Mouse (Mus musculus) MEL (cell line): ENCODE results near the gene Btbd6. TPM values are rescaled to one million over a fixed set of nuclear protein-coding genes. Genes with fewer than 3 reads are reported as not detected.

Source experiments
- DNase-seq: peaks from one replicate; pipeline ENCODE4 v3.0.0; 2011; ENCODE audit warnings: low read depth, low spot score
- H3K27ac ChIP-seq: 2 replicates; pipeline ENCODE4 v1.5.1; 2012; ENCODE audit warnings: low read depth, mild to moderate bottlenecking, control low read depth, low read length, moderate library complexity; ENCODE audit not compliant: control insufficient read depth
- H3K27me3 ChIP-seq, 2 experiments: fragments of 150-350 bp in 1 of 2; sonication (generic) in 1 of 2; 2 replicates each; pipeline ENCODE4 v1.6.1; 2012; ENCODE audit warnings: low read length in 2 of 2, mild to moderate bottlenecking in 2 of 2, improper control_type of control experiment in 1 of 2, moderate library complexity in 1 of 2; ENCODE audit not compliant: insufficient read depth in 2 of 2, control insufficient read depth in 1 of 2
- H3K36me3 ChIP-seq, 2 experiments: 2 replicates each; pipeline ENCODE4 v1.6.1; 2012 to 2014; ENCODE audit warnings: low read length in 2 of 2, improper control_type of control experiment in 1 of 2, inconsistent platforms in 1 of 2, mild to moderate bottlenecking in 1 of 2; ENCODE audit not compliant: insufficient read depth in 2 of 2, control insufficient read depth in 1 of 2
- H3K4me1 ChIP-seq, 2 experiments: fragments of 150-350 bp in 1 of 2; sonication (generic) in 1 of 2; 2 replicates each; pipeline ENCODE4 v1.6.1; 2012; ENCODE audit warnings: low read length in 2 of 2, improper control_type of control experiment in 1 of 2, mild to moderate bottlenecking in 1 of 2; ENCODE audit not compliant: insufficient read depth in 2 of 2, control insufficient read depth in 1 of 2
- H3K4me3 ChIP-seq, 2 experiments: fragments of 150-350 bp in 1 of 2; sonication (generic) in 1 of 2; 2 replicates each; pipeline ENCODE4 v1.5.1; 2012; ENCODE audit warnings: low read depth in 2 of 2, low read length in 2 of 2, mild to moderate bottlenecking in 2 of 2, moderate library complexity in 2 of 2, control low read depth in 1 of 2, improper control_type of control experiment in 1 of 2; ENCODE audit not compliant: control insufficient read depth in 1 of 2, insufficient read depth in 1 of 2
- H3K79me2 ChIP-seq: 2 replicates; pipeline ENCODE4 v1.6.1; 2012; ENCODE audit warnings: mild to moderate bottlenecking, low read length, moderate library complexity; ENCODE audit not compliant: control insufficient read depth, poor library complexity, insufficient read depth
- H3K9ac ChIP-seq: 2 replicates; pipeline ENCODE4 v1.6.1; 2012; ENCODE audit warnings: low read depth, mild to moderate bottlenecking, control low read depth, low read length, moderate library complexity; ENCODE audit not compliant: control insufficient read depth, poor library complexity, severe bottlenecking
- H3K9me3 ChIP-seq: fragments of 150-350 bp; sonication (generic); replicated peaks from 2 replicates; pipeline ENCODE4 v1.6.1; 2012; ENCODE audit warnings: mild to moderate bottlenecking, low read length, improper control_type of control experiment, moderate library complexity; ENCODE audit not compliant: insufficient read depth
- CHD2 ChIP-seq: IDR thresholded peaks from 2 replicates; pipeline ENCODE4 v1.6.1; 2011; ENCODE audit warnings: low read length, improper control_type of control experiment
- E2F4 ChIP-seq: IDR thresholded peaks from 2 replicates; pipeline ENCODE4 v1.6.1; 2011; ENCODE audit warnings: low read depth, low read length, improper control_type of control experiment, borderline replicate concordance
- ELF1 ChIP-seq: IDR thresholded peaks from 2 replicates; pipeline ENCODE4 v1.6.1; 2014; ENCODE audit warnings: low read depth, mild to moderate bottlenecking, inconsistent platforms, low read length, improper control_type of control experiment, moderate library complexity
- ETS1 ChIP-seq: IDR thresholded peaks from 2 replicates; pipeline ENCODE4 v1.6.1; 2012; ENCODE audit warnings: low read depth, mild to moderate bottlenecking, inconsistent platforms, low read length, improper control_type of control experiment, moderate library complexity
- HCFC1 ChIP-seq: IDR thresholded peaks from 2 replicates; pipeline ENCODE4 v1.6.1; 2012; ENCODE audit warnings: low read depth, mild to moderate bottlenecking, inconsistent platforms, low read length, improper control_type of control experiment, moderate library complexity
- KAT2A ChIP-seq: conservative IDR thresholded peaks from 2 replicates; pipeline ENCODE4 v1.6.1; 2012; ENCODE audit warnings: low read depth, low read length, improper control_type of control experiment, inconsistent platforms
- MAFK ChIP-seq: IDR thresholded peaks from 2 replicates; pipeline ENCODE4 v1.6.1; 2011; ENCODE audit warnings: low read depth, mild to moderate bottlenecking, low read length, improper control_type of control experiment, borderline replicate concordance
- MAX ChIP-seq: IDR thresholded peaks from 2 replicates; pipeline ENCODE4 v1.6.1; 2011; ENCODE audit warnings: low read length, improper control_type of control experiment
- MAZ ChIP-seq: IDR thresholded peaks from 2 replicates; pipeline ENCODE4 v1.6.1; 2012; ENCODE audit warnings: low read depth, mild to moderate bottlenecking, inconsistent platforms, low read length, improper control_type of control experiment
- MEF2A ChIP-seq: IDR thresholded peaks from 2 replicates; pipeline ENCODE4 v1.6.1; 2014; ENCODE audit warnings: low read depth, mild to moderate bottlenecking, inconsistent platforms, low read length, improper control_type of control experiment; ENCODE audit not compliant: poor library complexity, insufficient replicate concordance, severe bottlenecking; ENCODE audit errors: extremely low read depth
- MXI1 ChIP-seq: IDR thresholded peaks from 2 replicates; pipeline ENCODE4 v1.6.1; 2011; ENCODE audit warnings: mild to moderate bottlenecking, low read depth, low read length, improper control_type of control experiment
- MYB ChIP-seq: IDR thresholded peaks from 2 replicates; pipeline ENCODE4 v1.6.1; 2011; ENCODE audit warnings: mild to moderate bottlenecking, low read depth, low read length, improper control_type of control experiment
- NELFE ChIP-seq: IDR thresholded peaks from 2 replicates; pipeline ENCODE4 v1.6.1; 2011; ENCODE audit warnings: low read depth, low read length, improper control_type of control experiment
- NRF1 ChIP-seq: IDR thresholded peaks from 2 replicates; pipeline ENCODE4 v1.6.1; 2014; ENCODE audit warnings: low read depth, mild to moderate bottlenecking, inconsistent platforms, low read length, improper control_type of control experiment, moderate library complexity; ENCODE audit not compliant: poor library complexity, insufficient read depth, severe bottlenecking
- POLR2AphosphoS2 ChIP-seq: IDR thresholded peaks from 2 replicates; pipeline ENCODE4 v1.6.1; 2011; ENCODE audit warnings: low read length, improper control_type of control experiment
- POLR2AphosphoS5 ChIP-seq: IDR thresholded peaks from 2 replicates; pipeline ENCODE4 v1.6.1; 2012; ENCODE audit warnings: low read depth, borderline replicate concordance, mild to moderate bottlenecking, inconsistent platforms, low read length, moderate library complexity, mixed read lengths
- RCOR1 ChIP-seq: IDR thresholded peaks from 2 replicates; pipeline ENCODE4 v1.6.1; 2012; ENCODE audit warnings: low read depth, mild to moderate bottlenecking, inconsistent platforms, low read length, improper control_type of control experiment
- SIN3A ChIP-seq: IDR thresholded peaks from 2 replicates; pipeline ENCODE4 v1.6.1; 2012; ENCODE audit warnings: low read length, improper control_type of control experiment, inconsistent platforms
- SMC3 ChIP-seq: IDR thresholded peaks from 2 replicates; pipeline ENCODE4 v1.6.1; 2011; ENCODE audit warnings: low read depth, low read length, improper control_type of control experiment
- TAL1 ChIP-seq: IDR thresholded peaks from 2 replicates; pipeline ENCODE4 v1.6.1; 2012; ENCODE audit warnings: mild to moderate bottlenecking, inconsistent platforms, low read length, moderate library complexity, mixed read lengths
- TCF12 ChIP-seq: IDR thresholded peaks from 2 replicates; pipeline ENCODE4 v1.6.1; 2014; ENCODE audit warnings: low read depth, mild to moderate bottlenecking, inconsistent platforms, low read length, improper control_type of control experiment, moderate library complexity
- UBTF ChIP-seq: IDR thresholded peaks from 2 replicates; pipeline ENCODE4 v1.6.1; 2012; ENCODE audit warnings: low read depth, mild to moderate bottlenecking, inconsistent platforms, low read length, improper control_type of control experiment, moderate library complexity, borderline replicate concordance; ENCODE audit not compliant: insufficient read depth
- ZKSCAN1 ChIP-seq: IDR thresholded peaks from 2 replicates; pipeline ENCODE4 v1.6.1; 2012; ENCODE audit warnings: low read depth, mild to moderate bottlenecking, inconsistent platforms, low read length, improper control_type of control experiment, moderate library complexity
- ZMIZ1 ChIP-seq: IDR thresholded peaks from 2 replicates; pipeline ENCODE4 v1.6.1; 2012; ENCODE audit warnings: low read depth, mild to moderate bottlenecking, inconsistent platforms, low read length, improper control_type of control experiment, moderate library complexity
- polyA plus RNA-seq, 2 experiments: library from polyadenylated mRNA; stranded (reverse) in 1 of 2; unstranded in 1 of 2; fragments of >175 nt in 1 of 2; fragments of >200 nt in 1 of 2; gene quantifications; 2 replicates each; pipeline versions ENCODE4 v1.2.1 to v1.2.4; 2012; ENCODE audit warnings: low replicate concordance in 2 of 2, low read depth in 1 of 2; ENCODE audit not compliant: insufficient read length in 2 of 2, insufficient read depth in 1 of 2, missing spikeins in 1 of 2
- total RNA-seq: library from RNA; depleted of rRNA; stranded (reverse); fragments of 300-350 nt; gene quantifications from 2 replicates; pipeline ENCODE4 v1.2.3, GENCODE M21; 2012

The Btbd6 gene
- total and polyA plus RNA-seq, 3 experiments = 1.8 to 3.0 TPM; not detected in 1

DNA sequence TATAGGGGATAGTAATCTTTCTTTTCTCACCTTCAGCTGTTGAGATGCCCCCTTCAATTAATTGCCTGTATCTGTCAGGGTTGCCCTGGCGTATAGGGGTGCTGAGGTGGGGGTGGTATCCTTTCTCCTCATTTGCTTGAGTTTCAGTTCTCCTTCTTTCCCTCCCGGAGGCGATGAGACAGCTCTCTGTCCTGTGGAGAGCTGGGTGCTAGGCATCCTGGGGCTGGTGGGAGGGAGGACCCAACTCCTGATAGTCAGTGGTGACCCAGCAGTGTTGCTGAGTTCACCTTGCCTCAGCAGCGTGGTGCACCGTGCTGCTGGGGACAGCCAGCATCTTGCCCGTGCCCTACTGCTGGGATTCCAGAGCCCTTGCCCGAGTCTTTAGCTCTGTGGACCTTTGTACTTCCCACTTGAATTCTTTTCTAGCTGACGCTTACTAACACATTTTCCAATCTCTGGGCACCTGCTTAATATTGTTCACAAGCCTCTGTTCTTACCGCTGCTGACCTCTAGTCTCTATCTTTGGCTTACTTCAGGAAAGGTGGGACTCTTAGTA, 41.2 kb downstream of the Btbd6 start:
- Histone ChIP-seq H3K9ac (no peak overlapping the region), H3K79me2 (peaks cover 31% of the 10 kb centered on the region), H3K36me3 (peaks cover 0 to 18% of the 10 kb centered on the region in 2 experiments; a peak in 3 of 4 replicates), H3K4me3 (no peak overlapping the region), H3K27ac (no peak overlapping the region), H3K9me3 (no peaks in the 10 kb centered on the region), H3K4me1 (peaks cover 12 to 30% of the 10 kb centered on the region in 2 experiments), H3K27me3 (no peaks in the 10 kb centered on the region)
- TF ChIP-seq MYB (no peak), KAT2A (no peak), SMC3 (no peak), ELF1 (no peak), MEF2A (no peak), CHD2 (no peak), SIN3A (no peak), UBTF (no peak), MAZ (no peak), ZMIZ1 (no peak), MXI1 (no peak), ZKSCAN1 (no peak), ETS1 (no peak), HCFC1 (no peak), MAX (no peak), MAFK (no peak), NELFE (no peak), RCOR1 (no peak)
- no peak for DNase-seq

DNA sequence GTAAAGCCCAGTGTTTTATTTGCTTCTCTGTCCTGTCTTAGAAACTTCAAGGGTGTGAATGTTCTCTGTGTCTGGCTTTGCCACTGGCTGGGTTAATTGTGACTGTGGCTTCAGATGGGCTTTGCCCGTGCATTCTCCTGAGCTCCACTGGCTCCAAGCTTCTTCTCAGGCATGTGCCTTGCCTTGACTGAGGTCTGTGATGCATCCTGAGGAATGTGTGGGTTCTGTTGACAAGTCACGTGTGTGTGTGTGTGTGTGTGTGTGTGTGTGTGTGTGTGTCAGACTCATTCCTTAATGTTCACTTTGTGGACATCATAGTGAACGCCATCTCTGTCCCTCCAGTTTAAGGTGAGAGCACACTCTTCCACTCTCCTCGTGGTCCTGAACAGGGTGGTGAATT, 42.5 kb downstream of the Btbd6 start:
- Histone ChIP-seq H3K4me3 (no peak overlapping the region), H3K9ac (no peak overlapping the region), H3K79me2 (peaks cover 31% of the 10 kb centered on the region), H3K27me3 (no peaks in the 10 kb centered on the region), H3K9me3 (no peaks in the 10 kb centered on the region), H3K4me1 (peaks cover 7 to 25% of the 10 kb centered on the region in 2 experiments), H3K27ac (no peak overlapping the region), H3K36me3 (peaks cover 0 to 10% of the 10 kb centered on the region in 2 experiments; a peak in 3 of 4 replicates)
- TF ChIP-seq POLR2AphosphoS2 (no peak), POLR2AphosphoS5 (no peak), NRF1 (no peak), MAZ (no peak), CHD2 (no peak), SIN3A (no peak), E2F4 (no peak), ZKSCAN1 (no peak), TAL1 (no peak), MAX (no peak), TCF12 (no peak)
- no peak for DNase-seq
